Mouse (Mus musculus) Patski (cell line): Measurements from ENCODE around the gene Arhgap19. TPM values are rescaled to one million over a fixed set of nuclear protein-coding genes. Genes with fewer than 3 reads are reported as not detected.
"Not testable (repeated sequence)": the region's sequence is repeated elsewhere in the genome, so short reads cannot be mapped to it uniquely, and the experiment has no call there.

Source experiments
- ATAC-seq: fragments of 100-300 bp; one replicate; pipeline ENCODE4 v1.8.0; 2021
- CTCF ChIA-PET: fragments of 350-600 bp; sonication (Branson Sonifier 250); formaldehyde crosslinking; loops from one replicate; lab custom pipeline; 2022; ENCODE audit warnings: inconsistent platforms; lab: Charles Lee
- POLR2A ChIA-PET: fragments of 350-600 bp; sonication (Branson Sonifier 250); formaldehyde crosslinking; loops from one replicate; lab custom pipeline; 2022; ENCODE audit warnings: antibody characterized with exemption, inconsistent platforms; lab: Charles Lee
- DNase-seq: peaks from one replicate; pipeline ENCODE4 v3.0.0-alpha.2; 2011; ENCODE audit warnings: low read depth, low spot score
- H3K27me3 ChIP-seq: fragments of 371-371 bp; one replicate; pipeline ENCODE4 v1.5.1; 2021
- CTCF ChIP-seq: fragments of 100-300 bp; IDR thresholded peaks from one replicate; pipeline ENCODE4 v1.5.1; 2021
- in situ Hi-C: fragments of 300-500 bp; cut with MboI; formaldehyde crosslinking; loops from 3 replicates; pipeline ENCODE4 v1.11.1; 2018; ENCODE audit warnings: low pct_unique_long_range_greater_than_20kb, mixed read lengths
- polyA plus RNA-seq: library from polyadenylated mRNA; unstranded; gene quantifications from one replicate; pipeline ENCODE4 v1.2.3, GENCODE M21; 2021

Gene Arhgap19
- 13.6 TPM for polyA plus RNA-seq

DNA sequence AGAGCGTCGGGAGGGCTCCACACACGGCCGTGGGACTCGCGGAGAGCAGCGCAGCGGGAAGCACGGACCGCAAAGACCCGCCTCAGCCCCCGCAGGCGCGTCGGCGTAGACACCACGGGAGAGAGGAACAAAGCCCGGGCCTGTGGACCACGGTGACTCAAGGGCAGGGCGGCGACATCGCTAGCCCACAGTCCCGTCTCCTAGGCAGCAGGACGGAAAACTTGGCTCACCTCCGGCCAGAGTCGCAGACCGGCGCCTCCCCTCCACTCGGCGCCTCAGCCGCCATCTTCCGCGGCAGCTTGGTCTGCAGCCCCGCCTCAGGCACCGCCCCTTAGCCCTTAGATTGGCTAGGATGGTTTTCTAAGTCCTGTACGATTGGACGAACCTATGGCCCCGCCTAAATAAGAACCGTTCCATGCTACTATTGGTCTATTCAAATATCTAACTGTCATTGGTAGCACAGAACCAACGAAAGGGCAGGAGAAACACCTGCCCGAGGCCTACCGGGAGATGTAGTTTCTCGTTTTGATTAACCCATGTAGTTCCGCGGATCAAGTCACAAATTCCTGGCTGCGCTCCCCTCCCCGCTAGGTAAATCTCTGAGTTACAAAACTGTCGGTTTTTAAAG lies at the start of gene Arhgap19:
TSS of gene Arhgap19 (minus strand) at position 306 of the 628 bp plus-strand sequence.
- H3K27me3 ChIP-seq: peaks cover 5% of the 10 kb centered on the region
- ChIA-PET POLR2A (no interaction called here), CTCF (no interaction called here)
- DNase-seq (peak; percentile 82), ATAC-seq (peak; percentile 99)
- in situ Hi-C loops: no loop called here
- TF ChIP-seq CTCF: no peak

- no peaks in the 10 kb centered on the region for H3K27me3 ChIP-seq
- POLR2A ChIA-PET: interaction anchor here (0.8 kb wide), 1 partner anchor 69 kb away, joined by 3 read pairs; no protein-coding TSS in a partner anchor
- CTCF ChIA-PET: interaction anchor here (0.8 kb wide), 1 partner anchor 14 kb away, joined by 3 read pairs; no protein-coding TSS in a partner anchor
- DNase-seq (no peak), ATAC-seq (peak; percentile 19)
- in situ Hi-C loops: no loop called here
- no peak for TF ChIP-seq CTCF
Measured at GRCm38 (mm10) chr19:41850719-41851543, 49.1 kb upstream of the Arhgap19 start.

DNA sequence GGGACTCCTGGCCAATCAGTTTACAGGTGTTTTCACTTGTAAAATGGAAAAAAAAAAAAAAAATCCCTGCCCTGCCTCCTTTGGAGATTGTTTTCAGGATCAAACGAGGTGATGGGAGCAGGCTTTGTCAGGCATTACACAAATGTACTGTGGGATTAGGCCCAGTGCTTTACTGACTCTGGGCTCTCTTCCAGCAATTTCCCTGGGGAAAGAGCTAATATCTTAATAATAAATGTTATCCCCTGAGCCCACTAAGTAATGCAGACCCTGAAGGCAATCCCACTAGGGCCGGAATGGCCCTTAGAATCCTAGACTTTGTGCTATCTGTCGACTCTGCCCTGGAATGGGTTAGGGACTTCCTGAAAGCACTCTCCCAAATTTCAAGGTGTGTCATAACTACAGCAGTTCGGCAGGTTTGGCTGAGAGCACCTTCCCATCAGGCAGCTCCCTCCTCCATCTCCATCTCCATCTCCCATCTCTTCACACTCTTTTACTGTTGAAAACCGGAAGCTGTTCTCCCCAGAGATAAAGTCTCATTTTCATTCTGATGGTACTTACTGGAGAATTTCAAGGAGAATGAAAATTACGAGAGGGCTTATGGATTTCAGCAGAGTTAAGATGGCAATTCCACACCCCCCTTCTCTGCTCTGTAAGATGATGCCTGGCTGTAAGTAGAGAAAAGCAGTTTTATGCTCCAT lies 48.3 kb upstream of the Arhgap19 start:
- DNase-seq (no peak), ATAC-seq (no peak)
- no peak for TF ChIP-seq CTCF
- ChIA-PET POLR2A (interaction anchor here (0.7 to 0.8 kb wide), 3 partner anchors 23 to 70 kb away, joined by 3 to 4 read pairs (median 3); no protein-coding TSS in a partner anchor), CTCF (no interaction called here)
- H3K27me3 ChIP-seq: no peaks in the 10 kb centered on the region
- in situ Hi-C loops: no loop called here

GRCm38 (mm10) chr19:41847992-41848851 lies 46.4 kb upstream of the Arhgap19 start, which contains the start of gene Frat2:
TSS of gene Frat2 (minus strand) at chr19:41848132.
- DNase-seq (peak; percentile 64), ATAC-seq (peak; percentile 71)
- POLR2A ChIA-PET: interaction anchor here (2.4 kb wide), 1 partner anchor 18 kb away, joined by 9 read pairs; no protein-coding TSS in a partner anchor
- in situ Hi-C loops: no loop called here
- H3K27me3 ChIP-seq: no peaks in the 10 kb centered on the region
- CTCF ChIA-PET: interaction anchor here (1.0 kb wide), 1 partner anchor 55 kb away, joined by 3 read pairs; no protein-coding TSS in a partner anchor
- TF ChIP-seq CTCF: no peak

GRCm38 (mm10) chr19:41847614-41847991 lies 45.8 kb upstream of the Arhgap19 start:
- in situ Hi-C loops, DNase-seq, H3K27me3 ChIP-seq: not testable (repeated sequence)
- ATAC-seq: peak; percentile 2
- ChIA-PET POLR2A (interaction anchor here (2.4 kb wide), 1 partner anchor 17 kb away, joined by 9 read pairs; no protein-coding TSS in a partner anchor), CTCF (interaction anchor here (1.0 kb wide), 1 partner anchor 179 kb away, joined by 3 read pairs; no protein-coding TSS in a partner anchor)

- ChIA-PET POLR2A (interaction anchor here (2.4 kb wide), 1 partner anchor 17 kb away, joined by 9 read pairs; no protein-coding TSS in a partner anchor), CTCF (interaction anchor here (1.0 kb wide), 1 partner anchor 179 kb away, joined by 3 read pairs; no protein-coding TSS in a partner anchor)
- peak; percentile 20 for ATAC-seq
- TF ChIP-seq CTCF: no peak
- no peak for DNase-seq
- in situ Hi-C loops: no loop called here
- H3K27me3 ChIP-seq: no peaks in the 10 kb centered on the region
Measured at GRCm38 (mm10) chr19:41847091-41847581, 45.3 kb upstream of the Arhgap19 start.

- ATAC-seq (no peak), DNase-seq (no peak)
- CTCF ChIA-PET: interaction anchor here (1.0 to 1.8 kb wide), 2 partner anchors 16 to 180 kb away, joined by 3 to 5 read pairs; no protein-coding TSS in a partner anchor
- POLR2A ChIA-PET: interaction anchor here (0.6 to 2.4 kb wide), 2 partner anchors 16 to 83 kb away, joined by 6 to 9 read pairs; no protein-coding TSS in a partner anchor
- no peak for TF ChIP-seq CTCF
- no peaks in the 10 kb centered on the region for H3K27me3 ChIP-seq
- in situ Hi-C loops: no loop called here
Measured at GRCm38 (mm10) chr19:41846366-41847090, 44.7 kb upstream of the Arhgap19 start.

DNA sequence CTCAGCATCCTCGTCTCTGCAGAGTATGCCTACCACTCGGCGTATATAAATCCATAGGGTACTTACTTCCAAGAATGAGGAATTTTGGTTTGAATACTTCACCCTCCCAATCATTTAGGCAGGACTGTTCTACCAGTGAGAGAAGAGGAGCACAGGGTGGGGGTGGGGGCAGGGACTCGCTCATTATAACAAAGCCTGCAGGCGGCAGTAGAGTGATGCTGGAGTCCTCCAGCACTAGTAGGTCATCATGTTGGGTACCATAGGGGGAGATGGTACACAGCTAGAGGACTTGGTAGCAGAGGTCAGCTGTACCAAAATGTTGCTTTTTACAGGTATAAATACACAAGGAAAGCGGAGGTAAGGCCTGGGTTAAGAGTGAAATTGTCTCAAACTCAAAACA lies 42.5 kb upstream of the Arhgap19 start:
- in situ Hi-C loops: no loop called here
- CTCF ChIA-PET: no interaction called here
- DNase-seq (no peak), ATAC-seq (no peak)
- H3K27me3 ChIP-seq: no peaks in the 10 kb centered on the region
- no peak for TF ChIP-seq CTCF
- POLR2A ChIA-PET: interaction anchor here (0.7 kb wide), 1 partner anchor 362 kb away, joined by 4 read pairs; no protein-coding TSS in a partner anchor
